In the genomic region with DNA sequence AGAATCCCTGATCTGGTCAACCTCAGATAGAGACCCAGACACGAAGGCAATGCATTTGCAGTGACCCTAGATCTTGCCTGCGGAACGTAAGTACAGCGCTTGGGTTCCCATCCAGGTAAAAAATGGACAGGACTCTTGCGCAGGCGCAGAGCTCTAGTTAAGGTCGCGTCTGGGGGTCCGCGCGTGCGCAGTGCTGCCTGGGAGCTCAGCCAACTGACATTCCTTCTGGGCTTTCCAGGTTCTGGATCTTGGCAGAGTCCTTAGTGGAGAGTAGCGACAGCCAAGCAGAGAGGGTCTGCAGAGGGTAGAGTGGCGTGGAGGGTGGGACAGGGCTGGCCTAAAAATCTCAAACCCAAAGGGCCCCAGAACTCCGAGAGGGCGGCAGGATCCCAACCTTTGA, we compare ENCODE assay signal across 7 mouse cellular contexts. TPM values are rescaled to one million over a fixed set of nuclear protein-coding genes. Genes with fewer than 3 reads are reported as not detected.
A peak's percentile ranks its signal among the peaks of the same experiment; 100 is the strongest.
DNase-seq lines count a peak whose midpoint lies in the region; ATAC-seq and TF ChIP-seq lines count a peak whose summit lies in the region.

No protein-coding gene starts in this region.

- peak overlapping the region; percentile 53 for H3K4me2 ChIP-seq in hindbrain, embryonic 15.5 days

- 0 out of 2 replicates have a peak overlapping the region, but pooled peaks have one; percentile 47 for H3K27ac ChIP-seq in hindbrain, embryonic 15.5 days (replicated peaks)
- peak overlapping the region; percentile 49; the same call in 1 of the 2 replicates for H3K27ac ChIP-seq in midbrain, embryonic 10.5 days (replicated peaks)
- no peak overlapping the region for H3K27ac ChIP-seq in thymus, adult 2 months (ENCODE audit: control insufficient read depth, insufficient read depth, low read length)

- H3K4me1 ChIP-seq in hindbrain, embryonic 15.5 days (replicated peaks) = peaks cover 9% of the 10 kb centered on the region; the same call in 1 of the 2 replicates
- peaks cover 18% of the 10 kb centered on the region for H3K4me1 ChIP-seq in midbrain, embryonic 10.5 days
- no peaks in the 10 kb centered on the region for H3K4me1 ChIP-seq in thymus, adult 2 months (replicated peaks; ENCODE audit: control insufficient read depth, insufficient read depth, low read length)

- peak; percentile 75; the same call in 1 of the 2 replicates for ATAC-seq in hindbrain, embryonic 15.5 days (ENCODE audit: low FRiP score, low read depth)
- ATAC-seq in megakaryocyte progenitor cell, adult 5-6 weeks (replicated peaks; ENCODE audit: poor library complexity) = no peak

- no peaks in the 10 kb centered on the region for H3K9me3 ChIP-seq in hindbrain, embryonic 15.5 days
- no peaks in the 10 kb centered on the region for H3K9me3 ChIP-seq in midbrain, embryonic 10.5 days (replicated peaks)

- TF ChIP-seq POLR2A in thymus, adult 2 months (IDR thresholded peaks at IDR 0.05; ENCODE audit: control insufficient read depth, extremely low read depth, insufficient read depth, low read length, poor library complexity) = no peak

- intact Hi-C loops in heart, postnatal 36 days (cut with DNase I) = no loop called here

- no peak overlapping the region for H3K9ac ChIP-seq in hindbrain, embryonic 15.5 days

- H3K27me3 ChIP-seq in hindbrain, embryonic 15.5 days = peaks cover 5% of the 10 kb centered on the region; the same call in 1 of the 2 replicates
- H3K27me3 ChIP-seq in midbrain, embryonic 10.5 days (ENCODE audit: low read depth, poor library complexity, severe bottlenecking) = peaks cover 39% of the 10 kb centered on the region
- no peaks in the 10 kb centered on the region for H3K27me3 ChIP-seq in thymus, adult 2 months (ENCODE audit: control insufficient read depth, insufficient read depth, low read length)

- WGBS in hindbrain, embryonic 15.5 days = 17% methylated on average over 16 of the region's 16 CpGs
- 22% methylated on average over 16 of the region's 16 CpGs for WGBS in midbrain, embryonic 10.5 days
- WGBS in thymus, adult 2 months = 40% methylated on average over 16 of the region's 16 CpGs

- peak; percentile 83 for DNase-seq in ZHBTc4 (ENCODE audit: low read depth, low spot score)
- DNase-seq in cerebellum, postnatal 25 days = peak; percentile 90 to 93
- DNase-seq in midbrain, embryonic 10.5 days (ENCODE audit: low spot score) = peak; percentile 52
- no peak for DNase-seq in thymus, adult 2 months
- DNase-seq in heart, postnatal 36 days = no peak

- H3K4me3 ChIP-seq in hindbrain, embryonic 15.5 days = peak overlapping the region; percentile 30
- peak overlapping the region; percentile 41 for H3K4me3 ChIP-seq in midbrain, embryonic 10.5 days
- no peak overlapping the region for H3K4me3 ChIP-seq in thymus, adult 2 months (ENCODE audit: control insufficient read depth, insufficient read depth, low read length)

- TF ChIP-seq CTCF in thymus, adult 2 months (IDR thresholded peaks at IDR 0.05; ENCODE audit: borderline replicate concordance, control insufficient read depth, extremely low read depth, insufficient read depth, low read length, poor library complexity) = no peak

- H3K36me3 ChIP-seq in hindbrain, embryonic 15.5 days = no peaks in the 10 kb centered on the region
- no peaks in the 10 kb centered on the region for H3K36me3 ChIP-seq in midbrain, embryonic 10.5 days
- no peaks in the 10 kb centered on the region for H3K36me3 ChIP-seq in thymus, adult 2 months (ENCODE audit: control insufficient read depth, insufficient read depth, low read length)

RNA-seq across cellular contexts. Expression of a gene that starts 41.9 kb away (rescaled TPM):
- polyA plus RNA-seq in hindbrain, embryonic 15.5 days (2015; fragmentation: Nextera tagmentation; extraction: Ambion mirVana) = 1.7 and 2.0 TPM in 2 replicates
- 0.33 and 0.46 TPM in 2 replicates for polyA plus RNA-seq in midbrain, embryonic 10.5 days (2016; fragmentation: Nextera tagmentation; extraction: Ambion mirVana)
- 0.08 and 0.09 TPM in 2 replicates for polyA plus RNA-seq in thymus, adult 2 months (2012; rRNA removed)
- not detected for total RNA-seq in heart, postnatal 36 days (2021)
- total RNA-seq in megakaryocyte progenitor cell, adult 5-6 weeks (2015) = not detected in 2 replicates
- total RNA-seq in megakaryocyte progenitor cell, adult 5-6 weeks (2017) = not detected in 2 replicates

RNA-seq across cellular contexts. Expression of a gene that starts 47.0 kb away (rescaled TPM):
- 0.51 and 0.54 TPM in 2 replicates for polyA plus RNA-seq in hindbrain, embryonic 15.5 days (2015; fragmentation: Nextera tagmentation; extraction: Ambion mirVana)
- polyA plus RNA-seq in midbrain, embryonic 10.5 days (2016; fragmentation: Nextera tagmentation; extraction: Ambion mirVana) = 0.62 and 0.70 TPM in 2 replicates
- polyA plus RNA-seq in thymus, adult 2 months (2012; rRNA removed) = not detected in 2 replicates
- under 1 TPM in 1 of 2 experiments, not detected in 1; 0.31 TPM for total RNA-seq in heart, postnatal 36 days (2021)
- not detected in 2 replicates for total RNA-seq in megakaryocyte progenitor cell, adult 5-6 weeks (2015)
- not detected in 2 replicates for total RNA-seq in megakaryocyte progenitor cell, adult 5-6 weeks (2017)

RNA-seq across cellular contexts. Expression of a gene that starts 59.4 kb away (rescaled TPM):
- polyA plus RNA-seq in hindbrain, embryonic 15.5 days (2015; fragmentation: Nextera tagmentation; extraction: Ambion mirVana) = 3.7 and 4.3 TPM in 2 replicates
- polyA plus RNA-seq in midbrain, embryonic 10.5 days (2016; fragmentation: Nextera tagmentation; extraction: Ambion mirVana) = 1.8 and 2.1 TPM in 2 replicates
- 1.1 and 2.0 TPM in 2 replicates for polyA plus RNA-seq in thymus, adult 2 months (2012; rRNA removed)
- total RNA-seq in heart, postnatal 36 days (2021) = 1 to 10 TPM; 1.5 to 3.1 TPM
- not detected in 2 replicates for total RNA-seq in megakaryocyte progenitor cell, adult 5-6 weeks (2015)
- not detected in 2 replicates for total RNA-seq in megakaryocyte progenitor cell, adult 5-6 weeks (2017)

Comparison
In these comparisons a context has a peak if more than half of its experiments do, and no peak if none do; other contexts are left out.
1. DNase-seq: peak in ZHBTc4 (single experiment), cerebellum, postnatal 25 days (2 of 2) and midbrain, embryonic 10.5 days (single experiment); none in thymus, adult 2 months (single experiment) and heart, postnatal 36 days (0 of 2).